Mouse (Mus musculus) CH12.LX (cell line): ENCODE results near the gene Fance. TPM values are rescaled to one million over a fixed set of nuclear protein-coding genes. Genes with fewer than 3 reads are reported as not detected.

Source experiments
- DNase-seq: peaks from one replicate; pipeline ENCODE4 v3.0.0-alpha.2; 2013; ENCODE audit errors: extremely low read depth
- H3K27ac ChIP-seq: 2 replicates; pipeline ENCODE4 v1.5.1; 2012; ENCODE audit warnings: low read depth, mild to moderate bottlenecking, control low read depth, moderate library complexity; ENCODE audit not compliant: insufficient read depth
- H3K27me3 ChIP-seq: replicated peaks from 2 replicates; pipeline ENCODE3; 2012; ENCODE audit warnings: inconsistent platforms
- H3K36me3 ChIP-seq, 2 experiments: replicated peaks in 1 of 2; 2 replicates each; pipeline versions ENCODE3 to v1.6.1; 2012; ENCODE audit warnings: inconsistent platforms in 1 of 2, low read length in 1 of 2, mild to moderate bottlenecking in 1 of 2, mixed read lengths in 1 of 2, moderate library complexity in 1 of 2; ENCODE audit not compliant: control insufficient read depth in 1 of 2, insufficient read depth in 1 of 2
- H3K4me1 ChIP-seq, 2 experiments: 2 replicates each; pipeline ENCODE4 v1.6.1; 2012; ENCODE audit warnings: inconsistent platforms in 1 of 2, moderate library complexity in 1 of 2; ENCODE audit not compliant: insufficient read depth in 2 of 2, control insufficient read depth in 1 of 2
- H3K4me2 ChIP-seq: 2 replicates; pipeline ENCODE4 v1.6.1; 2012; ENCODE audit warnings: low read depth, mild to moderate bottlenecking, control low read depth; ENCODE audit not compliant: poor library complexity, insufficient read depth, severe bottlenecking
- H3K4me3 ChIP-seq, 3 experiments: fragments of 150-350 bp in 1 of 3; sonication (generic) in 1 of 3; replicated peaks in 1 of 3; 2 replicates each; pipeline versions ENCODE3 to v1.5.1; 2011 to 2012; ENCODE audit warnings: low read depth in 2 of 3, low read length in 2 of 3, mild to moderate bottlenecking in 2 of 3, moderate library complexity in 2 of 3, control low read depth in 1 of 3, improper control_type of control experiment in 1 of 3, inconsistent platforms in 1 of 3, mixed read lengths in 1 of 3; ENCODE audit not compliant: poor library complexity in 1 of 3
- H3K79me2 ChIP-seq: replicated peaks from 2 replicates; pipeline ENCODE4 v1.6.1; 2012; ENCODE audit warnings: mild to moderate bottlenecking, moderate library complexity; ENCODE audit not compliant: control insufficient read depth, poor library complexity, insufficient read depth, severe bottlenecking; ENCODE audit errors: extremely low read depth
- H3K9ac ChIP-seq: 2 replicates; pipeline ENCODE4 v1.6.1; 2012; ENCODE audit warnings: low read depth, mild to moderate bottlenecking, control low read depth, moderate library complexity; ENCODE audit not compliant: insufficient read depth
- H3K9me3 ChIP-seq: replicated peaks from 2 replicates; pipeline ENCODE3; 2012; ENCODE audit warnings: low read length, inconsistent platforms, mixed read lengths
- BHLHE40 ChIP-seq: IDR thresholded peaks from 2 replicates; pipeline ENCODE4 v1.6.1; 2011; ENCODE audit warnings: mild to moderate bottlenecking, low read depth, low read length, improper control_type of control experiment
- CHD2 ChIP-seq: IDR thresholded peaks from 2 replicates; pipeline ENCODE4 v1.6.1; 2011; ENCODE audit warnings: low read length, improper control_type of control experiment
- ELF1 ChIP-seq: IDR thresholded peaks from 2 replicates; pipeline ENCODE4 v1.6.1; 2014; ENCODE audit warnings: low read depth, mild to moderate bottlenecking, inconsistent platforms, low read length, improper control_type of control experiment
- HCFC1 ChIP-seq: IDR thresholded peaks from 2 replicates; pipeline ENCODE4 v1.6.1; 2012; ENCODE audit warnings: low read depth, mild to moderate bottlenecking, inconsistent platforms, low read length, improper control_type of control experiment
- IRF4 ChIP-seq: IDR thresholded peaks from 2 replicates; pipeline ENCODE4 v1.6.1; 2014; ENCODE audit warnings: low read depth, mild to moderate bottlenecking, inconsistent platforms, low read length, improper control_type of control experiment
- KAT2A ChIP-seq: IDR thresholded peaks from 2 replicates; pipeline ENCODE4 v1.6.1; 2012; ENCODE audit warnings: low read length, improper control_type of control experiment, inconsistent platforms; ENCODE audit not compliant: insufficient replicate concordance
- MAFK ChIP-seq: IDR thresholded peaks from 2 replicates; pipeline ENCODE4 v1.6.1; 2011; ENCODE audit warnings: low read length, improper control_type of control experiment; ENCODE audit not compliant: insufficient replicate concordance
- MAZ ChIP-seq: IDR thresholded peaks from 2 replicates; pipeline ENCODE4 v1.6.1; 2012; ENCODE audit warnings: low read depth, mild to moderate bottlenecking, inconsistent platforms, low read length, improper control_type of control experiment, moderate library complexity
- MEF2A ChIP-seq: IDR thresholded peaks from 2 replicates; pipeline ENCODE4 v1.6.1; 2014; ENCODE audit warnings: low read depth, mild to moderate bottlenecking, inconsistent platforms, low read length, improper control_type of control experiment, borderline replicate concordance
- MXI1 ChIP-seq: IDR thresholded peaks from 2 replicates; pipeline ENCODE4 v1.6.1; 2011; ENCODE audit warnings: mild to moderate bottlenecking, low read depth, low read length, improper control_type of control experiment
- POLR2A ChIP-seq: IDR thresholded peaks from 2 replicates; pipeline ENCODE4 v1.6.1; 2011; ENCODE audit warnings: low read depth, mild to moderate bottlenecking, improper control_type of control experiment, low read length
- POLR2AphosphoS2 ChIP-seq: IDR thresholded peaks from 2 replicates; pipeline ENCODE4 v1.6.1; 2011; ENCODE audit warnings: low read depth, low read length, improper control_type of control experiment
- RCOR1 ChIP-seq: conservative IDR thresholded peaks from 2 replicates; pipeline ENCODE4 v1.6.1; 2012; ENCODE audit warnings: low read depth, mild to moderate bottlenecking, inconsistent platforms, low read length, improper control_type of control experiment
- SIN3A ChIP-seq: IDR thresholded peaks from 2 replicates; pipeline ENCODE4 v1.6.1; 2012; ENCODE audit warnings: low read length, improper control_type of control experiment, inconsistent platforms
- SMC3 ChIP-seq: IDR thresholded peaks from 2 replicates; pipeline ENCODE4 v1.6.1; 2011; ENCODE audit warnings: low read depth, low read length, improper control_type of control experiment
- TBP ChIP-seq: conservative IDR thresholded peaks from 2 replicates; pipeline ENCODE4 v1.6.1; 2011; ENCODE audit warnings: low read depth, low read length, improper control_type of control experiment
- TCF12 ChIP-seq: IDR thresholded peaks from 2 replicates; pipeline ENCODE4 v1.6.1; 2014; ENCODE audit warnings: low read depth, mild to moderate bottlenecking, inconsistent platforms, low read length, improper control_type of control experiment
- USF1 ChIP-seq: IDR thresholded peaks from 2 replicates; pipeline ENCODE4 v1.6.1; 2014; ENCODE audit warnings: low read depth, mild to moderate bottlenecking, inconsistent platforms, low read length, improper control_type of control experiment
- USF2 ChIP-seq: conservative IDR thresholded peaks from 2 replicates; pipeline ENCODE4 v1.6.1; 2011; ENCODE audit warnings: low read depth, low read length, improper control_type of control experiment
- ZKSCAN1 ChIP-seq: IDR thresholded peaks from 2 replicates; pipeline ENCODE4 v1.6.1; 2012; ENCODE audit warnings: low read depth, inconsistent platforms, low read length, improper control_type of control experiment, borderline replicate concordance
- ZMIZ1 ChIP-seq: IDR thresholded peaks from 2 replicates; pipeline ENCODE4 v1.6.1; 2012; ENCODE audit warnings: low read depth, mild to moderate bottlenecking, inconsistent platforms, low read length, improper control_type of control experiment
- ZNF384 ChIP-seq: IDR thresholded peaks from 2 replicates; pipeline ENCODE4 v1.6.1; 2012; ENCODE audit warnings: low read depth, low read length, improper control_type of control experiment, inconsistent platforms
- dilution Hi-C: fragments of 300-500 bp; cut with MboI; formaldehyde crosslinking; loops from 2 replicates; pipeline ENCODE4 v1.14.3; 2020; ENCODE audit warnings: low sequenced_read_pairs; ENCODE audit not compliant: extremely low pct_unique_long_range_greater_than_20kb, extremely low pct_ligation_motif_present
- in situ Hi-C: fragments of 300-500 bp; cut with MboI; formaldehyde crosslinking; loops from 3 replicates; pipeline ENCODE4 v1.14.3; 2019; ENCODE audit warnings: low sequenced_read_pairs, low pct_ligation_motif_present, low pct_unique_long_range_greater_than_20kb, mixed read lengths
- polyA plus RNA-seq: library from polyadenylated mRNA; unstranded; fragments of >175 nt; gene quantifications from 2 replicates; pipeline ENCODE4 v1.2.1, GENCODE M21; 2012; ENCODE audit warnings: low read depth; ENCODE audit not compliant: insufficient read length
- total RNA-seq, 2 experiments: library from RNA; depleted of rRNA; stranded (reverse); fragments of 300-350 nt in 1 of 2; fragments of >200 nt in 1 of 2; gene quantifications; 2 replicates each; pipeline ENCODE4 v1.2.3; 2012 to 2014

Gene Fance
- total and polyA plus RNA-seq, 3 experiments: 17.4 to 37.9 (median 29.6) TPM

- DNase-seq: no peak
- in situ Hi-C loops: no loop called here
These were observed 43.2 kb upstream of the Fance start for GRCm38 (mm10) chr17:28270165-28270564.

GRCm38 (mm10) chr17:28271537-28272266, 41.6 kb upstream of the Fance start:
- Histone ChIP-seq H3K9me3 (peaks cover 4% of the 10 kb centered on the region), H3K27ac (no peak overlapping the region), H3K4me2 (no peak overlapping the region), H3K4me1 (peaks cover 11 to 29% of the 10 kb centered on the region in 2 experiments; a peak in 3 of 4 replicates), H3K79me2 (no peaks in the 10 kb centered on the region), H3K36me3 (peaks cover 0 to 63% of the 10 kb centered on the region in 2 experiments), H3K9ac (no peak overlapping the region), H3K27me3 (no peaks in the 10 kb centered on the region), H3K4me3 (no peak overlapping the region)
- TF ChIP-seq BHLHE40 (no peak), MXI1 (no peak), USF1 (no peak), ELF1 (no peak), SMC3 (no peak), MAFK (no peak)
- DNase-seq: no peak
- in situ Hi-C loops (no loop called here), dilution Hi-C loops (no loop called here)

More at GRCm38 (mm10) chr17:28270165-28270564, 43.2 kb upstream of the Fance start:
- dilution Hi-C loops: no loop called here
- no peak overlapping the region for H3K4me3 ChIP-seq
- H3K27ac ChIP-seq: no peak overlapping the region
- no peaks in the 10 kb centered on the region for H3K79me2 ChIP-seq
- peaks cover 0 to 68% of the 10 kb centered on the region in 2 experiments for H3K36me3 ChIP-seq
- TF ChIP-seq MEF2A: no peak
- TF ChIP-seq ZNF384: no peak
- no peak for TF ChIP-seq HCFC1
- TF ChIP-seq TCF12: no peak
- H3K27me3 ChIP-seq: no peaks in the 10 kb centered on the region
- H3K4me2 ChIP-seq: no peak overlapping the region
- peaks cover 4 to 17% of the 10 kb centered on the region in 2 experiments; a peak in 2 of 4 replicates for H3K4me1 ChIP-seq
- H3K9me3 ChIP-seq: peaks cover 4% of the 10 kb centered on the region
- no peak overlapping the region for H3K9ac ChIP-seq

GRCm38 (mm10) chr17:28272281-28272680, 41.0 kb upstream of the Fance start:
- no peaks in the 10 kb centered on the region for H3K27me3 ChIP-seq
- H3K4me1 ChIP-seq: peaks cover 11 to 31% of the 10 kb centered on the region in 2 experiments; a peak in 3 of 4 replicates
- dilution Hi-C loops: no loop called here
- in situ Hi-C loops: no loop called here
- H3K9ac ChIP-seq: no peak overlapping the region
- DNase-seq: no peak
- no peak overlapping the region for H3K27ac ChIP-seq
- H3K36me3 ChIP-seq: peaks cover 5 to 67% of the 10 kb centered on the region in 2 experiments
- H3K4me3 ChIP-seq: no peak overlapping the region
- peaks cover 4% of the 10 kb centered on the region for H3K9me3 ChIP-seq
- TF ChIP-seq MAZ (no peak), USF1 (no peak), SIN3A (no peak), IRF4 (no peak), ZMIZ1 (no peak), KAT2A (no peak), POLR2A (no peak), TCF12 (no peak), RCOR1 (no peak), ZKSCAN1 (no peak), HCFC1 (no peak), POLR2AphosphoS2 (no peak), CHD2 (no peak), TBP (no peak), USF2 (no peak)
- H3K79me2 ChIP-seq: no peaks in the 10 kb centered on the region
- H3K4me2 ChIP-seq: no peak overlapping the region
